Mouse (Mus musculus) forebrain, embryonic 16.5 days (tissue): Measurements from ENCODE around the gene Crebl2. TPM values are rescaled to one million over a fixed set of nuclear protein-coding genes. Genes with fewer than 3 reads are reported as not detected.

Experiments used
- ATAC-seq: fragments of 200-750 bp; cut with Nextera tagmentation; 2 replicates; pipeline ENCODE4 v1.8.0; 2017; ENCODE audit warnings: mild to moderate bottlenecking, moderate library complexity
- H3K27ac ChIP-seq: fragments of 300-500 bp; sonication (generic); 2 replicates; pipeline ENCODE4 v1.5.1; 2014; ENCODE audit warnings: low read length, control low read depth
- H3K27me3 ChIP-seq: fragments of 300-500 bp; sonication (generic); replicated peaks from 2 replicates; pipeline ENCODE4 v1.6.1; 2014; ENCODE audit warnings: low read length; ENCODE audit not compliant: control insufficient read depth, insufficient read depth
- H3K36me3 ChIP-seq: fragments of 300-500 bp; sonication (generic); 2 replicates; pipeline ENCODE4 v1.6.1; 2014; ENCODE audit not compliant: control insufficient read depth, insufficient read depth
- H3K4me1 ChIP-seq: fragments of 300-500 bp; sonication (generic); replicated peaks from 2 replicates; pipeline ENCODE4 v1.6.1; 2014; ENCODE audit warnings: low read length; ENCODE audit not compliant: control insufficient read depth, insufficient read depth
- H3K4me2 ChIP-seq: fragments of 300-500 bp; sonication (generic); 2 replicates; pipeline ENCODE4 v1.6.1; 2014; ENCODE audit warnings: mild to moderate bottlenecking, low read length, control low read depth
- H3K4me3 ChIP-seq: fragments of 300-500 bp; sonication (generic); replicated peaks from 2 replicates; pipeline ENCODE4 v1.5.1; 2014; ENCODE audit warnings: mild to moderate bottlenecking, low read length, control low read depth
- H3K9ac ChIP-seq: fragments of 300-500 bp; sonication (generic); replicated peaks from 2 replicates; pipeline ENCODE4 v1.6.1; 2014; ENCODE audit warnings: low read depth, low read length, control low read depth
- H3K9me3 ChIP-seq: fragments of 300-500 bp; sonication (generic); 2 replicates; pipeline ENCODE4 v1.6.1; 2016; ENCODE audit warnings: low read length; ENCODE audit not compliant: control insufficient read depth
- WGBS: fragments of 180-500 bp; shearing (Covaris S2); extraction: QIAGEN DNeasy Blood & Tissue Kit; methylation state at CpG from one replicate; pipeline ENCODE4 v1.1.7; 2014; 5-methylcytosine and 5-hydroxymethylcytosine counted together
- polyA plus RNA-seq: library from polyadenylated mRNA; unstranded; fragments of >200 nt; fragmentation: Nextera tagmentation; extraction: Ambion mirVana; gene quantifications from 2 replicates; pipeline ENCODE4 v1.2.1, GENCODE M21; 2015

Gene Crebl2
- polyA plus RNA-seq, 1 experiment from 2014 or later, result 4.3 TPM

- no peak overlapping the region for H3K9ac ChIP-seq
- H3K4me3 ChIP-seq, result no peak overlapping the region
- no peak overlapping the region for H3K4me2 ChIP-seq
- no peak overlapping the region for H3K27ac ChIP-seq
- ATAC-seq, result no peak
- no peaks in the 10 kb centered on the region for H3K4me1 ChIP-seq
- no peaks in the 10 kb centered on the region for H3K9me3 ChIP-seq
- H3K36me3 ChIP-seq, result no peaks in the 10 kb centered on the region
- 66% methylated on average over 12 of the region's 12 CpGs for WGBS
- H3K27me3 ChIP-seq, result no peaks in the 10 kb centered on the region
These were observed 12.7 kb upstream of the Crebl2 start for GRCm38 (mm10) chr6:134817051-134817928.

DNA sequence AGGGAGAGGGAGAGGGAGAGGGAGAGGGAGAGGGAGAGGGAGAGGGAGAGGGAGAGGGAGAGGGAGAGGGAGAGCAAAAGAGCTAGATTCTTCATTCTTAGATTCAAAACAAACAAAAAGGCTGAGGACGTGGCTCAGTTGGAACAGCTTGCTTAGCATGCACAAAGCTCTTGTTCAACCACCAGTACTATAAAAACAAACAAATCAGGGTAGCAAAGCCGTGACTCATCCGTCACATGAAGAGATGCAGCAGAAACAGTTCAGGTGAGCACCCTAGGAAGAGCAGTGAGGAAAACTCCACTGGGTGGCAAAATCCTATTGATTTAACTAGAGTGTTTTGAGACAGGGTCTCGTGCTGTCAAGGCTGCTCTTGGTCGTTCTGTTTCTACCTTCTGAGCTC lies 10.2 kb upstream of the Crebl2 start:
- 60% methylated on average over 5 of the region's 5 CpGs for WGBS
- Histone ChIP-seq H3K4me3 (no peak overlapping the region), H3K36me3 (no peaks in the 10 kb centered on the region), H3K4me1 (no peaks in the 10 kb centered on the region), H3K27ac (no peak overlapping the region), H3K27me3 (no peaks in the 10 kb centered on the region), H3K9ac (no peak overlapping the region), H3K9me3 (no peaks in the 10 kb centered on the region), H3K4me2 (no peak overlapping the region)
- ATAC-seq, result no peak

DNA sequence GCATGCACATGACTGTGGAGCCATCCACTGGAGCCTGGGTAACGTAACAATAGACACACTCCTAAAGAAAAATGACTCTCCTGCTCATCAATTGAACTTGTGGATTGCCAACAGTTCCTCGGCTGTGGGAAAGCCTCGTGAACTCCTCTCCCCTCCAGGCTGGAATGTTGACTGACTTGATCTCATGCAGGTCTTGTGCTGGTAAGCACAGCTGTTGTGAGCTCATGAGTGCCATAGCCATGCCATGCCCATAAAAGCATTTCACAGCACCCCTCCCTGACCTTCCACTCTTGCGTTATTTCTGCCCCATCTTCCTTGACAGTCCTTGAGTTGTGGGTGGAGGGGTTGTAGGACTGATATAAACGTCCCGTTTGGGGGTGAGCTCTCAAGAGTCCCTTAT lies 9.5 kb upstream of the Crebl2 start:
- H3K9me3 ChIP-seq, result no peaks in the 10 kb centered on the region
- H3K27ac ChIP-seq, result no peak overlapping the region
- H3K4me2 ChIP-seq, result no peak overlapping the region
- no peaks in the 10 kb centered on the region for H3K27me3 ChIP-seq
- no peak for ATAC-seq
- no peak overlapping the region for H3K4me3 ChIP-seq
- H3K9ac ChIP-seq, result no peak overlapping the region
- 71% methylated on average over 6 of the region's 6 CpGs for WGBS
- H3K36me3 ChIP-seq, result no peaks in the 10 kb centered on the region
- no peaks in the 10 kb centered on the region for H3K4me1 ChIP-seq

DNA sequence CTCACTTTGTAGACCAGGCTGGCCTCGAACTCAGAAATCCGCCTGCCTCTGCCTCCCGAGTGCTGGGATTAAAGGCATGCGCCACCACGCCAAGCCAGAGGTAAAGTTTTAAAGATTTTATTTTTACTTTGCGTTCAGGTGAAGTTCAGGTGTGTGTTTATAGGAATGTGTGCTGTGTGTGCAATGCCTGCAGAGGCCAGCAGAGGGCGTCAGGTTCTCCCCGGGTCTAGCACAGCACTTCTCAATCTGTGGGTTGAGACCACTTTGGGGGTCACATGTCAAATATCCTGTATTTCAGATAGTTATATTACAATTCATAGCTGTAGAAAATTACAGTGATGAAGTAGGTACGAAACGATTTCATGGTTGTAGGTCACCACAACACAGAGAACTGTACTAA lies 7.1 kb upstream of the Crebl2 start:
- 70% methylated on average over 10 of the region's 10 CpGs for WGBS
- Histone ChIP-seq H3K4me2 (no peak overlapping the region), H3K9ac (no peak overlapping the region), H3K4me3 (no peak overlapping the region), H3K4me1 (no peaks in the 10 kb centered on the region), H3K9me3 (no peaks in the 10 kb centered on the region), H3K27me3 (no peaks in the 10 kb centered on the region), H3K36me3 (no peaks in the 10 kb centered on the region), H3K27ac (no peak overlapping the region)
- ATAC-seq, result no peak

GRCm38 (mm10) chr6:134830776-134831175 lies 822 bp downstream of the Crebl2 start:
- WGBS, result 3% methylated on average over 10 of the region's 10 CpGs
- Histone ChIP-seq H3K4me2 (peak overlapping the region; percentile 82), H3K27me3 (no peaks in the 10 kb centered on the region), H3K27ac (no peak overlapping the region), H3K9ac (peak overlapping the region; percentile 81), H3K4me3 (peak overlapping the region; percentile 87), H3K36me3 (no peaks in the 10 kb centered on the region), H3K9me3 (no peaks in the 10 kb centered on the region), H3K4me1 (peaks cover 9% of the 10 kb centered on the region)
- no peak for ATAC-seq

DNA sequence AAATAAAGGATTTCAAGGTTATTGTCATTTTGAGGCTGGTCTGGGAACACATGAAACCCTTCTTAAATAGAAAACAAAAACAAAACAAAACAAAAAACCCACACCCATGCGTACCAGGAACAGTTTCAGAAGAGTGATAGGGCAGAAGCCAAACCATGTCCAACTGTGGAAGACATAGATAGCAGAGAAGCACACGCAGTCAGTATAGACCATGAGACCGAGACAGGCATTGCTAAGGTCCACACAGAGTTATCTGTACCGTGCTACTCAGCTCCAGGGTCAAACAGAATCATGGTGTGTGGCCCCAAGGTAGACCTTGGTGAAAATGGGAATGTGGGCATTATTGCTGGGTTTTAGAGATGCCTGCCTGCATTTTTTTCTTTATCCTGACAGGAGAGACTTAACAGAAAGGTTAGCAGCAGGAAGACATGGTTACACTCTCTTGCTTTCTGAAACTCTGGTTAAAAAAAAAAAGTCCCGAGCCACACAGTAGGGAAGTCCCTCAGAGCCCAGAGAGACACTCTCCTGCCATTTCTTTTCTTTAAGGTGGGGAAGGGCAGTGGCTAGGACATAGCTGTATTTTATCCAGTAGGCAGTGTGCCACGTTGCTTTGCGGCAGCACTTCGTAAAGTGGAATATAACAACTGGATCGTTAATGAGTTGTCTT lies 4.8 kb downstream of the Crebl2 start:
- Histone ChIP-seq H3K27ac (no peak overlapping the region), H3K4me3 (no peak overlapping the region), H3K4me2 (no peak overlapping the region), H3K36me3 (no peaks in the 10 kb centered on the region), H3K27me3 (no peaks in the 10 kb centered on the region), H3K4me1 (peaks cover 3% of the 10 kb centered on the region), H3K9me3 (no peaks in the 10 kb centered on the region), H3K9ac (no peak overlapping the region)
- WGBS, result 64% methylated on average over 9 of the region's 9 CpGs
- ATAC-seq, result no peak

DNA sequence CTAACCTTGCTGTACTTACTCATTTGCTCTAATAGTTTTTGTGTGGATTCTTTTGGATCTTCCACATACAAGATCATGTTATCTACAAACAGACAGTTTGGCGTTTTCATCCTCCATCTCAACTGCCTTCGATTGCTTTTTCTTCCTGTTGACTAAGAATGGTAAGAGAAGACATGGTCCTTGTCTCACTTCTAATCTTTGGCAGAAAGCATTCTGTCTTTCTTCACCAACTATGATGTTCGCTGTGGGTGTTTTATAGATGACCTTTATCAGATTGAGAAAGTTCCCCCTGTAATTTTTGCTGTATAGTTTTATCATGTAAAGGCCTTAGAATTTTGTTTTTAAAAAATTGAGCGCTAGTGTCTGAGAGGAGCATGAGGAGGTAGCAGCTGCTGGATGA lies 8.2 kb downstream of the Crebl2 start:
- no peak overlapping the region for H3K27ac ChIP-seq
- H3K4me1 ChIP-seq, result no peaks in the 10 kb centered on the region
- H3K4me2 ChIP-seq, result no peak overlapping the region
- H3K27me3 ChIP-seq, result no peaks in the 10 kb centered on the region
- no peak overlapping the region for H3K4me3 ChIP-seq
- H3K36me3 ChIP-seq, result no peaks in the 10 kb centered on the region
- 97% methylated on average over 4 of the region's 4 CpGs for WGBS
- no peaks in the 10 kb centered on the region for H3K9me3 ChIP-seq
- H3K9ac ChIP-seq, result no peak overlapping the region
- ATAC-seq, result no peak

DNA sequence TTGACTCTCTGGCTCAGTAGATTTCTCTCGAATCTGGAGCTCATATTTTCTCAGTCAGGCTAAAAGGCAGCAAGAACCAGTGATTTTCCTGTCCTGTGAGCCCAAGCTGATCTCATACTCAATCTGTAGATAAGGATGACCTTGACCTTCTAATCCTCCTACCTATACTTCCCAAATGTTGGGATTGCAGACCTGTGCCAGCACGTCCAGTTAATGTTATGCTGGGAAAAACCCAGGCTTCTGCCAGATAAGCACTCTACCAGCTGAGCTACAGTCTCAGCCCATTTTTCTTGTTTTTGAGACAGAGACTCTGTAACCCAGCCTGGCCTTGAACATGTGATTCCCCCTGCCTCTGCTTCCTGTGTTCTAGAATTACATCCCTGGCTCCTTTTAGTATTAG lies 10.4 kb downstream of the Crebl2 start:
- H3K4me3 ChIP-seq, result no peak overlapping the region
- H3K9me3 ChIP-seq, result no peaks in the 10 kb centered on the region
- WGBS, result 91% methylated on average over 2 of the region's 2 CpGs
- no peak overlapping the region for H3K9ac ChIP-seq
- no peaks in the 10 kb centered on the region for H3K4me1 ChIP-seq
- no peak for ATAC-seq
- no peak overlapping the region for H3K27ac ChIP-seq
- H3K36me3 ChIP-seq, result no peaks in the 10 kb centered on the region
- H3K4me2 ChIP-seq, result no peak overlapping the region
- H3K27me3 ChIP-seq, result no peaks in the 10 kb centered on the region

DNA sequence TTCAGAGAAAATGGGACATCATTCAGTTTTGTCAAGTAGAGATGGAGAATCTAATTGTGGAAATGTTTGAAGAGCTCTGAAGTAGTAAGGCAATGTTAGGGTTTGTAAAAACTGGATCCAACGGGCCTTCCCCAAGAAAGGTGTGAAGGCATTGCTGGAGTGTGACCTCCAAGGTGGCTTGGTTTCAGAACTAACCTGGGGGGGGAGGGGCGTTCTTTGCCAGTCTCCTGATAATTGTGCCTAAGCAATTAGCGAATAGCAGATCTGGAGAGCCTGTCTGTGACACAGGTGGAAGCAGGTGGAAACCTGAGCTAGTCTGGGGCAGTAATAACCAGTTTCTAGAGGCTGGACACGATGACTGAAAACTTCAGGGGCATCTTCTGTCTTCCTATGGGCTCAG lies 15.8 kb downstream of the Crebl2 start:
- 86% methylated on average over 4 of the region's 4 CpGs for WGBS
- Histone ChIP-seq H3K4me1 (no peaks in the 10 kb centered on the region), H3K9me3 (no peaks in the 10 kb centered on the region)

More for the DNA sequence above, 15.8 kb downstream of the Crebl2 start:
- H3K4me3 ChIP-seq, result no peak overlapping the region
- ATAC-seq, result no peak
- H3K9ac ChIP-seq, result no peak overlapping the region
- H3K27me3 ChIP-seq, result no peaks in the 10 kb centered on the region
- H3K36me3 ChIP-seq, result no peaks in the 10 kb centered on the region
- H3K4me2 ChIP-seq, result no peak overlapping the region
- no peak overlapping the region for H3K27ac ChIP-seq
